Mouse (Mus musculus) hindbrain, embryonic 13.5 days (tissue): ENCODE data around the gene Aknad1. TPM values are rescaled to one million over a fixed set of nuclear protein-coding genes. Genes with fewer than 3 reads are reported as not detected.

Experiments
- ATAC-seq: fragments of 200-750 bp; cut with Nextera tagmentation; 2 replicates; pipeline ENCODE4 v1.8.0; 2017; ENCODE audit warnings: moderate TSS enrichment; ENCODE audit not compliant: low FRiP score
- H3K27ac ChIP-seq: fragments of 300-500 bp; sonication (generic); 2 replicates; pipeline ENCODE4 v1.5.1; 2015; ENCODE audit warnings: inconsistent platforms, mild to moderate bottlenecking, moderate library complexity
- H3K27me3 ChIP-seq: fragments of 300-500 bp; sonication (generic); 2 replicates; pipeline ENCODE4 v1.6.1; 2015; ENCODE audit warnings: mild to moderate bottlenecking, inconsistent platforms
- H3K36me3 ChIP-seq: fragments of 300-500 bp; sonication (generic); 2 replicates; pipeline ENCODE4 v1.6.1; 2015; ENCODE audit warnings: mild to moderate bottlenecking, inconsistent platforms
- H3K4me1 ChIP-seq: fragments of 300-500 bp; sonication (generic); replicated peaks from 2 replicates; pipeline ENCODE4 v1.6.1; 2015; ENCODE audit warnings: inconsistent platforms
- H3K4me2 ChIP-seq: fragments of 300-500 bp; sonication (generic); 2 replicates; pipeline ENCODE4 v1.6.1; 2015; ENCODE audit warnings: inconsistent platforms, mild to moderate bottlenecking, moderate library complexity
- H3K4me3 ChIP-seq: fragments of 300-500 bp; sonication (generic); 2 replicates; pipeline ENCODE4 v1.5.1; 2015; ENCODE audit warnings: mild to moderate bottlenecking, inconsistent platforms
- H3K9ac ChIP-seq: fragments of 300-500 bp; sonication (generic); 2 replicates; pipeline ENCODE4 v1.6.1; 2015; ENCODE audit warnings: mild to moderate bottlenecking, inconsistent platforms
- H3K9me3 ChIP-seq: fragments of 300-500 bp; sonication (generic); 2 replicates; pipeline ENCODE4 v1.6.1; 2016; ENCODE audit warnings: inconsistent platforms
- WGBS: fragments of 180-500 bp; shearing (Covaris S2); methylation state at CpG from one replicate; pipeline ENCODE4 v1.1.7; 2015; 5-methylcytosine and 5-hydroxymethylcytosine counted together
- polyA plus RNA-seq: library from polyadenylated mRNA; unstranded; fragments of >200 nt; fragmentation: Nextera tagmentation; extraction: Ambion mirVana; gene quantifications from 2 replicates; pipeline ENCODE4 v1.2.1, GENCODE M21; 2015

The Aknad1 gene
- polyA plus RNA-seq, 1 experiment from 2014 or later: 0.16 TPM

GRCm38 (mm10) chr3:108772211-108772610, 32.8 kb downstream of the Aknad1 start:
- 87% methylated on average over 13 of the region's 13 CpGs for WGBS
- H3K9ac ChIP-seq: no peak overlapping the region

DNA sequence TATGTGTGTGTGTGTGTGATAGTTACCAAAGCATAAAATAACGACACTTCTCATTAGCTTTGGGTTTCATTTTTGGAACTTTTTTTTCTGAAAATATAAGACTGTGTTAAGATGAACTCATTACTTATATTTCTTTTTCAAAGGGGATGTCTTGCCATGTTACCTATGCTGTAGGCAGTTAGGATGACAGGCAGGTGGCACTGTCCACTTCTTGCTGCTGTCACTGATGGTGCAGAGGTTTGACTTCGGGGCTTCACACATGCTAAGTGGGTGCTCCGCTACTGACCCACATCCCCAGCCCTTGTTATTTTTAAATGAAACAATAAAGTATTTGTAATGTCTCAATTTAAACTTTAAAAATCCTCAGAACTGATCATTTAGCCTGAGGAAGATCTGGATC, 33.4 kb downstream of the Aknad1 start:
- Histone ChIP-seq H3K27ac (no peak overlapping the region), H3K27me3 (no peaks in the 10 kb centered on the region), H3K36me3 (no peaks in the 10 kb centered on the region), H3K4me3 (no peak overlapping the region), H3K9me3 (no peaks in the 10 kb centered on the region), H3K9ac (no peak overlapping the region), H3K4me1 (0 out of 2 replicates have a peak, but pooled peaks cover 4% of the 10 kb centered on the region), H3K4me2 (no peak overlapping the region)
- 92% methylated on average over 3 of the region's 3 CpGs for WGBS
- no peak for ATAC-seq

More at GRCm38 (mm10) chr3:108772211-108772610, 32.8 kb downstream of the Aknad1 start:
- H3K4me2 ChIP-seq: no peak overlapping the region
- no peaks in the 10 kb centered on the region for H3K27me3 ChIP-seq
- H3K36me3 ChIP-seq: no peaks in the 10 kb centered on the region
- H3K4me3 ChIP-seq: no peak overlapping the region
- no peak overlapping the region for H3K27ac ChIP-seq
- H3K9me3 ChIP-seq: no peaks in the 10 kb centered on the region
- H3K4me1 ChIP-seq: 0 out of 2 replicates have a peak, but pooled peaks cover 4% of the 10 kb centered on the region
- no peak for ATAC-seq

- Histone ChIP-seq H3K4me1 (peaks cover 6% of the 10 kb centered on the region; the same call in 1 of the 2 replicates), H3K4me3 (no peak overlapping the region), H3K27me3 (no peaks in the 10 kb centered on the region), H3K9ac (no peak overlapping the region), H3K36me3 (no peaks in the 10 kb centered on the region), H3K27ac (no peak overlapping the region), H3K9me3 (no peaks in the 10 kb centered on the region), H3K4me2 (no peak overlapping the region)
- no peak for ATAC-seq
- WGBS: 78% methylated on average over 4 of the region's 4 CpGs
Observed at GRCm38 (mm10) chr3:108778761-108779540, 39.5 kb downstream of the Aknad1 start.

- no peak overlapping the region for H3K27ac ChIP-seq
- peaks cover 7% of the 10 kb centered on the region for H3K9me3 ChIP-seq
- H3K27me3 ChIP-seq: no peaks in the 10 kb centered on the region
- no peaks in the 10 kb centered on the region for H3K36me3 ChIP-seq
- WGBS: 61% methylated on average over 10 of the region's 10 CpGs
- no peak overlapping the region for H3K4me3 ChIP-seq
- no peak overlapping the region for H3K9ac ChIP-seq
- ATAC-seq: no peak
- no peak overlapping the region for H3K4me2 ChIP-seq
- peaks cover 6% of the 10 kb centered on the region; the same call in 1 of the 2 replicates for H3K4me1 ChIP-seq
Observed at GRCm38 (mm10) chr3:108781238-108781883, 41.9 kb downstream of the Aknad1 start.

DNA sequence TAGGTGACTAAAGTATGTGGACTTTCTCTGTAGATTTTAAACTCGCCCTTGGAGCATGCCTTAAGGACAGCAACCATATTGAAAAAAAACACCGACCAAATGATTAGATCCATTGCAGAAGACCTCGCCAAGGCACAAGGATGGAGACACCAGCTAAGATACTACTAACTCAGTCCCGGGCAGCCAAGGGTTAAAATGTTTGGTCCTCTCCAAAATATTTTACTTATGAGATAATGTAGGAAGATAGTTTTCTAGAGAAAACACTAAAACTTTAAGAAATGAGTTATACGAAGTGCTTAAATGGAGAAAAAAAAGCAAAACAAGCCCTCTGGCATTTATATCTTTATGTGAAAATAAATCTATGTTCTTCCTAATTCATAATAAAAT, 42.4 kb downstream of the Aknad1 start:
- H3K36me3 ChIP-seq: no peaks in the 10 kb centered on the region
- 84% methylated on average over 5 of the region's 5 CpGs for WGBS
- no peak for ATAC-seq
- H3K27ac ChIP-seq: no peak overlapping the region
- H3K27me3 ChIP-seq: no peaks in the 10 kb centered on the region
- no peak overlapping the region for H3K4me2 ChIP-seq
- H3K9me3 ChIP-seq: peaks cover 7% of the 10 kb centered on the region
- H3K9ac ChIP-seq: no peak overlapping the region
- H3K4me3 ChIP-seq: no peak overlapping the region
- peaks cover 6% of the 10 kb centered on the region; the same call in 1 of the 2 replicates for H3K4me1 ChIP-seq

DNA sequence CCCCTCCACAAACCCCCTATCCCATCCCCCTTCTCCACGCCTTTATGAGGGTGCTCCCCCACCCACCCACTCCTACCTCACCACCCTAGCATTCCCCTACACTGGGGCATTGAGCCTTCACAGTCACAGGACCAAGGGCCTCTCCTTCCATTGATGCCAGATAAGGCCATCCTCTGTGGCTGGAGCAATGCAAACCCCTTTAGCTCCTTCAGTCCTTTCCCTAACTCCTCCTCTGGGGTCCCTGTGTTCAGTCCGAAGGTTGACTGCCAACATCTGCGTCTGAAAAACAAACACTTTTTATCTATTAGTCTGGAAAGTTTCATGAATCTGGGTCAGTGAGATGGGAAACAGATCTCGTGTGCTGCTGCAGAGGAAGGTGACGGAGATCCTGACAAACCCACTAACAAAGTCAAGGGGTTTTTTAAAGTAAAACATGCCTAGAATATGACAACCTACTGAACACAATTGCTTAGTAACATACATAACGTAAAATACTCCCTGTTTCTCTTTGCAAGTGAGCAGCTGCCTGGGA, 43.0 kb downstream of the Aknad1 start:
- Histone ChIP-seq H3K27me3 (no peaks in the 10 kb centered on the region), H3K4me2 (no peak overlapping the region), H3K27ac (no peak overlapping the region), H3K4me1 (peaks cover 6% of the 10 kb centered on the region; the same call in 1 of the 2 replicates), H3K9ac (no peak overlapping the region), H3K36me3 (no peaks in the 10 kb centered on the region), H3K9me3 (peaks cover 7% of the 10 kb centered on the region), H3K4me3 (no peak overlapping the region)
- ATAC-seq: no peak
- 77% methylated on average over 6 of the region's 6 CpGs for WGBS

DNA sequence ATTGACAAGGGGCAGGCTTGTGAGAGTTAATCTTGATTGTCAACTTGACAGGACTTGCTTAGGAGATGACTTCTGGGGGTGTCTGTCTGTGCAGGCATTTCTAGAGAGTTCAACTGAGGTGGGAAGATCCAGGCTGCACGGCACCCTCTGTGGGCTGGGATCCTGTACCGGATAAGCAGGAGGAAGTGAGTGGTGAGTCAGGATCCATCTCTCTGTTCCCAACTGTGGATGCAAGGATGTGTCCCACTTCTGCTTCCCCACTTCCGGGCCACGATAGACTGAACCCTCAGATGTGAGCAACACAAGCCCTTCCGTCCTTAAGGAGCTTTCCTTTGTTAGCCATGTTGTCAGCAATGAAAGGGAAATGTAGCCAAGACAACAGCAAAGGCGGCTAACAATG, 47.1 kb downstream of the Aknad1 start:
- ATAC-seq: no peak
- 69% methylated on average over 6 of the region's 6 CpGs for WGBS

GRCm38 (mm10) chr3:108787754-108788454, 48.4 kb downstream of the Aknad1 start:
- 75% methylated on average over 12 of the region's 12 CpGs for whole genome bisulfite sequencing
- Histone ChIP-seq H3K27ac (no peak overlapping the region), H3K9me3 (peaks cover 7% of the 10 kb centered on the region), H3K36me3 (peaks cover 7% of the 10 kb centered on the region; the same call in 1 of the 2 replicates), H3K27me3 (no peaks in the 10 kb centered on the region), H3K4me2 (no peak overlapping the region), H3K9ac (no peak overlapping the region), H3K4me3 (no peak overlapping the region), H3K4me1 (no peaks in the 10 kb centered on the region; the same call in 1 of the 2 replicates)
- no peak for ATAC-seq

More for the DNA sequence above, 47.1 kb downstream of the Aknad1 start:
- Histone ChIP-seq H3K4me3 (no peak overlapping the region), H3K27ac (no peak overlapping the region), H3K9ac (no peak overlapping the region), H3K36me3 (no peaks in the 10 kb centered on the region), H3K9me3 (peaks cover 7% of the 10 kb centered on the region), H3K4me1 (peaks cover under 1% of the 10 kb centered on the region), H3K27me3 (no peaks in the 10 kb centered on the region), H3K4me2 (no peak overlapping the region)

DNA sequence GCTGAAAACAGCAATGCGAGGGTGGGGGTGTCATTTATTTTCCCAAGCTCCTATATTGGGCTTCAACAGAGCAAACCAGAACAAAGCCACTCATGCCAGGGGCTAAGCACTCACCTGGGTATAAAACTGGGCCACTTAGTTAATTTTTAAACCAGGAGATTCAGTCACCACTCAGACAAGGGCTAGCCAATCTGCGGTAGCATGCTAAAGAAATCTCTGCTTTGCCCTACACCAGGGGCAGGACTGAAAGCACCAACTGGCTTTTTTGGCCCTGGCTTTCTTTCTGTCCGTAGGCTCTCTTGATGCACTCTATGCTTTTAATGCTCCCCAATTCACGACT, 49.0 kb downstream of the Aknad1 start:
- no peak overlapping the region for H3K4me2 ChIP-seq
- no peak for ATAC-seq
- no peaks in the 10 kb centered on the region for H3K27me3 ChIP-seq
- H3K27ac ChIP-seq: no peak overlapping the region
- no peak overlapping the region for H3K4me3 ChIP-seq
- H3K9me3 ChIP-seq: peaks cover 7% of the 10 kb centered on the region
- H3K9ac ChIP-seq: no peak overlapping the region
- WGBS: 86% methylated on average over 4 of the region's 4 CpGs
- H3K4me1 ChIP-seq: no peaks in the 10 kb centered on the region; the same call in 1 of the 2 replicates
- H3K36me3 ChIP-seq: peaks cover 7% of the 10 kb centered on the region; the same call in 1 of the 2 replicates

DNA sequence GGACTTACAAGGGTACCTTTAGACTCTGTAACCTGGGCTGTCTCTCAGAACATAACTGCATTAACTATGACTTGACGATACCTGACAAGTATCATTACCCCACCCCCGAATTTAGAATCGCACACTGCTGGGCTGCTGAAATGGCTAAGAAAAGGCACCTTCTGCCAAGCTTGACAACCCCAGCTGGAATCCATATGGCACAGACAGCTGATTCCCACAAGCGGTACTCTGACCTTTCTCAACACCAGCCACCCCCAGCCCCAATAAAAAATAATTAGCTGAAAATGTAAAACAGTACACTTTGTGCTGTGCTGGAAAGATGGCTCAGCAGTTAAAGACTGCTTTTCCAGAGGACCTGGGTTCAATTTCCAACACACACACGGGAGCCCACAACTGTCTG, 49.8 kb downstream of the Aknad1 start:
- no peak overlapping the region for H3K4me3 ChIP-seq
- H3K36me3 ChIP-seq: peaks cover 11% of the 10 kb centered on the region; the same call in 1 of the 2 replicates
- ATAC-seq: no peak
- H3K4me2 ChIP-seq: no peak overlapping the region
- H3K9ac ChIP-seq: no peak overlapping the region
- no peaks in the 10 kb centered on the region for H3K27me3 ChIP-seq
- H3K4me1 ChIP-seq: no peaks in the 10 kb centered on the region; the same call in 1 of the 2 replicates
- peaks cover 7% of the 10 kb centered on the region for H3K9me3 ChIP-seq
- 62% methylated on average over 5 of the region's 5 CpGs for WGBS
- H3K27ac ChIP-seq: no peak overlapping the region

DNA sequence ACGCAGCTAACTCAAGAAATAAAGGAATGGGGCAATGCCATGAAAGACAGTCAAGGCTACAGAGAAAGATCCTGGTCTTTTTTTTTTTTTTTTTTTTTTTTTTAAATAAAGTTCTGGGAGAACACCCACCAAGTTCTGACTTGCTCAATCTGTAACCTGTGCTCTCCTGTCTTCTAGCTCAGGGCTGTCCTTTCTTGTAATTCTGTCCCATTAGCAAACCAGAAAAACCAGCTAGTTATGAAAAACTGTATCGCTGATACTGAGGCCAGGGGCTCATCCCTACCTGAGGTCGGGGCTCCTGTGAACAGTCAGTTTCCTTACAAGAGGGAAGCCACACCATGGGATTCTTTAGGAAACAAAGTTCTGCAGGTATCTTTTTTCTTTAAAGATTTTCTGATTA, 51.0 kb downstream of the Aknad1 start:
- H3K27ac ChIP-seq: no peak overlapping the region
- no peak overlapping the region for H3K4me3 ChIP-seq
- H3K9ac ChIP-seq: no peak overlapping the region
- no peaks in the 10 kb centered on the region; the same call in 1 of the 2 replicates for H3K4me1 ChIP-seq
- no peaks in the 10 kb centered on the region for H3K9me3 ChIP-seq
- no peak overlapping the region for H3K4me2 ChIP-seq
- no peaks in the 10 kb centered on the region for H3K27me3 ChIP-seq
- no peak for ATAC-seq
- peaks cover 14% of the 10 kb centered on the region; the same call in 1 of the 2 replicates for H3K36me3 ChIP-seq
- 92% methylated on average over 3 of the region's 3 CpGs for WGBS
